Comparison of ENCODE assay signal across 11 mouse cellular contexts in genomic region chr4:89040856-89041255, GRCm38 (mm10).
DNase-seq lines count a peak whose midpoint lies in the region; ATAC-seq lines count a peak whose summit lies in the region.
"Had no signal": no experiment of that assay in that cellular context is flagged by ENCODE, and none has a peak within 500 bp of the region (broad histone marks: within the 10 kb centered on the region; RNA-seq: fewer than 3 reads in every experiment).

No protein-coding gene starts in this region.

- H3K27ac ChIP-seq in midbrain, embryonic 14.5 days (replicated peaks; ENCODE audit: low read depth, low read length): no peak overlapping the region
- no peak overlapping the region for H3K27ac ChIP-seq in midbrain, embryonic 13.5 days
- H3K27ac ChIP-seq in heart, embryonic 13.5 days (replicated peaks): peak overlapping the region; percentile 12
- H3K27ac ChIP-seq: liver, embryonic 14.5 days had no signal

- ATAC-seq in midbrain, embryonic 14.5 days (ENCODE audit: low FRiP score, low TSS enrichment): no peak
- no peak for ATAC-seq in midbrain, embryonic 13.5 days
- ATAC-seq in heart, embryonic 13.5 days (ENCODE audit: extremely low read depth, insufficient number of reproducible peaks, low FRiP score, low TSS enrichment): no peak
- ATAC-seq in megakaryocyte, adult 5-6 weeks (ENCODE audit: poor library complexity, severe bottlenecking): no peak
- ATAC-seq: inflammation-experienced regulatory T-cells, adult 6 months had no signal

- H3K27me3 ChIP-seq in midbrain, embryonic 14.5 days (ENCODE audit: control insufficient read depth, insufficient read depth, low read length): no peaks in the 10 kb centered on the region
- H3K27me3 ChIP-seq in midbrain, embryonic 13.5 days: no peaks in the 10 kb centered on the region
- H3K27me3 ChIP-seq in heart, embryonic 13.5 days (replicated peaks): no peaks in the 10 kb centered on the region

- H3K36me3 ChIP-seq in midbrain, embryonic 14.5 days (ENCODE audit: control insufficient read depth, insufficient read depth, low read length): no peaks in the 10 kb centered on the region
- no peaks in the 10 kb centered on the region for H3K36me3 ChIP-seq in midbrain, embryonic 13.5 days
- H3K36me3 ChIP-seq in heart, embryonic 13.5 days: no peaks in the 10 kb centered on the region

- no peaks in the 10 kb centered on the region for H3K4me1 ChIP-seq in midbrain, embryonic 14.5 days (ENCODE audit: control insufficient read depth, insufficient read depth, low read length)
- 0 out of 2 replicates have a peak, but pooled peaks cover 3% of the 10 kb centered on the region for H3K4me1 ChIP-seq in midbrain, embryonic 13.5 days (replicated peaks)
- H3K4me1 ChIP-seq in heart, embryonic 13.5 days: peaks cover 24% of the 10 kb centered on the region

- 65% methylated on average over 5 of the region's 5 CpGs for WGBS in midbrain, embryonic 14.5 days
- 47% methylated on average over 5 of the region's 5 CpGs for WGBS in midbrain, embryonic 13.5 days
- 14% methylated on average over 5 of the region's 5 CpGs for WGBS in heart, embryonic 13.5 days

- no peak overlapping the region for H3K4me2 ChIP-seq in midbrain, embryonic 14.5 days (ENCODE audit: low read length)
- no peak overlapping the region for H3K4me2 ChIP-seq in midbrain, embryonic 13.5 days (replicated peaks)
- no peak overlapping the region for H3K4me2 ChIP-seq in heart, embryonic 13.5 days

- H3K9me3 ChIP-seq in midbrain, embryonic 14.5 days (ENCODE audit: control insufficient read depth, low read length): no peaks in the 10 kb centered on the region
- no peaks in the 10 kb centered on the region for H3K9me3 ChIP-seq in midbrain, embryonic 13.5 days
- no peaks in the 10 kb centered on the region for H3K9me3 ChIP-seq in heart, embryonic 13.5 days

- DNase-seq in midbrain, embryonic 14.5 days: peak; percentile 7
- DNase-seq in cerebellum, adult 9-11 months: peak; percentile 16
- DNase-seq in retina, postnatal 1 day: peak; percentile 18
- DNase-seq in thymus, postnatal 4 days: no peak
- no peak for DNase-seq in spleen, postnatal 14 days (ENCODE audit: low spot score in 2 of 2)
- DNase-seq: embryo, embryonic 11 days had no signal

- no peak overlapping the region for H3K4me3 ChIP-seq in midbrain, embryonic 14.5 days (replicated peaks; ENCODE audit: low read depth, low read length)
- no peak overlapping the region for H3K4me3 ChIP-seq in midbrain, embryonic 13.5 days (replicated peaks)
- no peak overlapping the region for H3K4me3 ChIP-seq in heart, embryonic 13.5 days

- no peak overlapping the region for H3K9ac ChIP-seq in midbrain, embryonic 14.5 days (replicated peaks; ENCODE audit: low read length)
- no peak overlapping the region for H3K9ac ChIP-seq in midbrain, embryonic 13.5 days (replicated peaks)
- no peak overlapping the region for H3K9ac ChIP-seq in heart, embryonic 13.5 days
- H3K9ac ChIP-seq: liver, embryonic 14.5 days had no signal

Comparison
In these comparisons a context has a peak if more than half of its experiments do, and no peak if none do; other contexts are left out.
1. DNase-seq: peak in midbrain, embryonic 14.5 days (single experiment), cerebellum, adult 9-11 months (single experiment) and retina, postnatal 1 day (single experiment); none in thymus, postnatal 4 days (single experiment) and spleen, postnatal 14 days (0 of 2).